Mouse (Mus musculus): Measurements from ENCODE around the gene Nfkbid. TPM values are rescaled to one million over a fixed set of nuclear protein-coding genes. Genes with fewer than 3 reads are reported as not detected.

Nfkbid gene
- polyA plus RNA-seq (2015; fragmentation: Nextera tagmentation; extraction: Ambion mirVana), result 1.8 and 2.5 TPM in 2 replicates

DNA sequence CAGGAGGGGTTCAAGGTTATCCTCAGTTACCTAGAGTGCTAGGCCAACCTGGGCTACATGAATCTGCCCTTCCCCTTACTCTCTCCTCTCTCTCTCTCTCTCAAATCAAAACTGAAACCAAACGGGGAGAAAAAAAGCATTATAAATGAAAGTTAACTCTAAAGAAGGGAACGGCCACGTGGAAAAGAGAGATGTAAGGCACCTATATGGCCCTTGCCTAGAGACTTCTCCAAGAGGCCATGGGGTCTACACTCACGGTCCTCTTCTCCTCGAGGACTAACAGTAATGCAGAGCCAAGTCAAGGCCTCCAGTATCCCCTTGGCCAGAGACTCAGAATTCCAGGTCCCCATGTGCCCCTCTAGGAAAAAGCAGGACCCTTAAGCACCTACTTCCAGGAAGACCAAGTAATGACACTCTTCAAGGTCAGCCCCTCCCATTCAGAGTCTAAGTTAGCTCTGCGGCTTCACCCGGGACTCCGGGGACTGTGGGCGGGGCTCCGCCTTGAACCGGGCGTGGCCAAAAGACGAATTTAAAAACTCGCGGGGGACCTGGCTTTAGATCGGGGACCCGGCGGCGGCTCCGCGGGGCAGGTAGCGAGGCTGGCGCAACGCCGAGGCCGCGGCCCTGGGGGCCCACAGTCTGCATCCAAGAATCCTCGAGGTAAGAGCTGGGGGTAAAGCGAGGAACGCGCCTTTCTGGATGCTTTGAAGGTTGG, at the start of gene Nfkbid:
Gene Nfkbid, plus strand, starts transcription at position 558 of the 715 bp plus-strand sequence.
- peak within 1 kb of the TSS; percentile 69 for H3K9ac ChIP-seq
- H3K9me3 ChIP-seq, result 0 out of 2 replicates have a peak, but pooled peaks cover 2% of the 10 kb centered on the region
- H3K27me3 ChIP-seq, result peaks cover 11% of the 10 kb centered on the region
- H3K36me3 ChIP-seq, result peaks cover 13% of the 10 kb centered on the region
- H3K4me1 ChIP-seq, result peaks cover 19% of the 10 kb centered on the region
- peak within 1 kb of the TSS; percentile 48; the same call in 1 of the 2 replicates for H3K27ac ChIP-seq
- no peak for ATAC-seq (ENCODE audit: insufficient number of reproducible peaks, insufficient read depth, low FRiP score, low TSS enrichment, low read depth)
- WGBS, result 9% methylated on average over 31 of the region's 31 CpGs
- H3K4me2 ChIP-seq, result peak within 1 kb of the TSS; percentile 97
- H3K4me3 ChIP-seq, result peak within 1 kb of the TSS; percentile 64

GRCm38 (mm10) chr7:30373501-30373962, 48.0 kb upstream of the Nfkbid start:
- Histone ChIP-seq H3K27me3 (no peaks in the 10 kb centered on the region), H3K9me3 (no peaks in the 10 kb centered on the region), H3K4me1 (peaks cover 7% of the 10 kb centered on the region; the same call in 1 of the 2 replicates), H3K9ac (peak overlapping the region; percentile 71), H3K4me3 (peak overlapping the region; percentile 52), H3K27ac (peak overlapping the region; percentile 57; the same call in 1 of the 2 replicates), H3K36me3 (no peaks in the 10 kb centered on the region), H3K4me2 (peak overlapping the region; percentile 70)
- peak; percentile 99 for ATAC-seq (ENCODE audit: insufficient number of reproducible peaks, insufficient read depth, low FRiP score, low TSS enrichment, low read depth)
- under 1% methylated on average over 21 of the region's 21 CpGs for WGBS

GRCm38 (mm10) chr7:30380061-30380460, 41.5 kb upstream of the Nfkbid start:
- Histone ChIP-seq H3K4me2 (no peak overlapping the region), H3K27me3 (no peaks in the 10 kb centered on the region), H3K4me3 (no peak overlapping the region), H3K9me3 (no peaks in the 10 kb centered on the region), H3K9ac (no peak overlapping the region), H3K36me3 (no peaks in the 10 kb centered on the region), H3K27ac (no peak overlapping the region), H3K4me1 (no peaks in the 10 kb centered on the region)
- WGBS, result 63% methylated on average over 5 of the region's 5 CpGs
- no peak for ATAC-seq (ENCODE audit: insufficient number of reproducible peaks, insufficient read depth, low FRiP score, low TSS enrichment, low read depth)

GRCm38 (mm10) chr7:30384106-30384505, 37.4 kb upstream of the Nfkbid start:
- WGBS, result 79% methylated on average over 9 of the region's 9 CpGs
- H3K9me3 ChIP-seq, result no peaks in the 10 kb centered on the region
- H3K4me3 ChIP-seq, result no peak overlapping the region
- no peaks in the 10 kb centered on the region for H3K36me3 ChIP-seq
- H3K4me2 ChIP-seq, result no peak overlapping the region
- H3K4me1 ChIP-seq, result no peaks in the 10 kb centered on the region
- no peak for ATAC-seq (ENCODE audit: insufficient number of reproducible peaks, insufficient read depth, low FRiP score, low TSS enrichment, low read depth)
- no peak overlapping the region for H3K27ac ChIP-seq
- no peak overlapping the region for H3K9ac ChIP-seq
- no peaks in the 10 kb centered on the region for H3K27me3 ChIP-seq

GRCm38 (mm10) chr7:30392746-30393520, 28.6 kb upstream of the Nfkbid start:
- 68% methylated on average over 4 of the region's 4 CpGs for WGBS
- H3K4me1 ChIP-seq, result no peaks in the 10 kb centered on the region
- no peaks in the 10 kb centered on the region for H3K27me3 ChIP-seq
- no peak overlapping the region for H3K4me3 ChIP-seq
- H3K9me3 ChIP-seq, result no peaks in the 10 kb centered on the region
- no peak overlapping the region for H3K27ac ChIP-seq
- H3K4me2 ChIP-seq, result no peak overlapping the region
- ATAC-seq (ENCODE audit: insufficient number of reproducible peaks, insufficient read depth, low FRiP score, low TSS enrichment, low read depth), result no peak
- H3K36me3 ChIP-seq, result no peaks in the 10 kb centered on the region
- H3K9ac ChIP-seq, result no peak overlapping the region

DNA sequence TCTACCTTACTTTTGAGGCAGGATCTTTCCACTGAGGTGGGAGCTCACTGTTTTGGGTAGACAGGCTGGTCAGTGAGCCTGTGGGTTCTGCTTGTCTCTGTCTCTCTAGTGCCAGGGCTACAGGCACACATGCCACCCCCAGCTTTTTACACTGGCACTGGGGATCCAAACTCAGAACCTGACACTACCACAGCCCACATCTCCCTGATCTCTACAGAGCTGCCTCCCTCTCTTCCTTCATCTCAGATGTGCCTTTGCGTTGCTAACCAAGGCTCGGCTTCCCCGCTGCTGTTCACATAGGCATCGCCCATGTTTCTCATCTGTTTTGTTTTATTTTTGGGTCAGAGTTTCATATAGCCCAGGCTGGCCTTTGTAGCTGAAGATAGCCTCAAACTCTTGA, 27.9 kb upstream of the Nfkbid start:
- no peak overlapping the region for H3K4me2 ChIP-seq
- no peak for ATAC-seq (ENCODE audit: insufficient number of reproducible peaks, insufficient read depth, low FRiP score, low TSS enrichment, low read depth)
- peak overlapping the region; percentile 29; the same call in 1 of the 2 replicates for H3K27ac ChIP-seq
- H3K27me3 ChIP-seq, result no peaks in the 10 kb centered on the region
- WGBS, result 77% methylated on average over 4 of the region's 4 CpGs
- H3K4me3 ChIP-seq, result no peak overlapping the region
- H3K36me3 ChIP-seq, result no peaks in the 10 kb centered on the region
- H3K9ac ChIP-seq, result no peak overlapping the region
- no peaks in the 10 kb centered on the region for H3K9me3 ChIP-seq
- no peaks in the 10 kb centered on the region for H3K4me1 ChIP-seq

DNA sequence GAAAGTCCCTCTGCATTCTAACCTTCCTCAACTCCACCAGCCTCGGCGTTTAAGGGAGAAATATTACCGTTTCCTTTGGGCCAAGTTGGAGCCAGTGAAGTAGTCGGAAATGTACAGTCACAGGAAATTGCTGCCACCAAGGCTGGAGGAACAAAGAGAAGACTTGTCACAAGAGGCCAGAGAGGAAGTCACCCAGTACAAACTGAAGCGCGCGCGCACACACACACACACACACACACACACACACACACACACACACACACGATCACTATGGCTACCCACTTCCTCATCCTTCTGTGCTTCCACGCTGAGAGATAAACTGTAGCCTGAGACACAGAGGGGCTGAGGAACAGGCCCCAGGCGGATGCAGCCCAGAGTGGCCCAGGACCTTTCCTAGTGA, 27.2 kb upstream of the Nfkbid start:
- WGBS, result 33% methylated on average over 11 of the region's 11 CpGs
- 0 out of 2 replicates have a peak overlapping the region, but pooled peaks have one; percentile 29 for H3K27ac ChIP-seq
- no peak overlapping the region for H3K4me2 ChIP-seq
- ATAC-seq (ENCODE audit: insufficient number of reproducible peaks, insufficient read depth, low FRiP score, low TSS enrichment, low read depth), result no peak
- H3K4me3 ChIP-seq, result no peak overlapping the region
- no peaks in the 10 kb centered on the region for H3K36me3 ChIP-seq
- H3K9me3 ChIP-seq, result no peaks in the 10 kb centered on the region
- H3K27me3 ChIP-seq, result no peaks in the 10 kb centered on the region
- no peaks in the 10 kb centered on the region for H3K4me1 ChIP-seq
- no peak overlapping the region for H3K9ac ChIP-seq

- no peak for ATAC-seq (ENCODE audit: insufficient number of reproducible peaks, insufficient read depth, low FRiP score, low TSS enrichment, low read depth)
- WGBS, result 53% methylated on average over 2 of the region's 2 CpGs
- no peaks in the 10 kb centered on the region for H3K27me3 ChIP-seq
These were observed 26.7 kb upstream of the Nfkbid start for GRCm38 (mm10) chr7:30394871-30395270.

GRCm38 (mm10) chr7:30399671-30400070, 21.9 kb upstream of the Nfkbid start:
- Histone ChIP-seq H3K9me3 (no peaks in the 10 kb centered on the region), H3K27me3 (no peaks in the 10 kb centered on the region), H3K36me3 (no peaks in the 10 kb centered on the region), H3K4me3 (no peak overlapping the region), H3K27ac (no peak overlapping the region), H3K4me1 (no peaks in the 10 kb centered on the region), H3K9ac (no peak overlapping the region), H3K4me2 (no peak overlapping the region)
- WGBS, result 41% methylated on average over 7 of the region's 7 CpGs
- ATAC-seq (ENCODE audit: insufficient number of reproducible peaks, insufficient read depth, low FRiP score, low TSS enrichment, low read depth), result no peak

More at GRCm38 (mm10) chr7:30394871-30395270, 26.7 kb upstream of the Nfkbid start:
- no peak overlapping the region for H3K9ac ChIP-seq
- H3K36me3 ChIP-seq, result no peaks in the 10 kb centered on the region
- H3K4me2 ChIP-seq, result no peak overlapping the region
- no peaks in the 10 kb centered on the region for H3K9me3 ChIP-seq
- H3K4me3 ChIP-seq, result no peak overlapping the region
- H3K27ac ChIP-seq, result no peak overlapping the region
- no peaks in the 10 kb centered on the region for H3K4me1 ChIP-seq

GRCm38 (mm10) chr7:30402343-30402742, 19.2 kb upstream of the Nfkbid start:
- Histone ChIP-seq H3K27me3 (no peaks in the 10 kb centered on the region), H3K4me2 (no peak overlapping the region), H3K36me3 (no peaks in the 10 kb centered on the region), H3K4me1 (no peaks in the 10 kb centered on the region), H3K9me3 (peaks cover 6% of the 10 kb centered on the region; the same call in 1 of the 2 replicates), H3K4me3 (no peak overlapping the region), H3K27ac (no peak overlapping the region), H3K9ac (no peak overlapping the region)
- no peak for ATAC-seq (ENCODE audit: insufficient number of reproducible peaks, insufficient read depth, low FRiP score, low TSS enrichment, low read depth)
- 69% methylated on average over 4 of the region's 4 CpGs for WGBS

DNA sequence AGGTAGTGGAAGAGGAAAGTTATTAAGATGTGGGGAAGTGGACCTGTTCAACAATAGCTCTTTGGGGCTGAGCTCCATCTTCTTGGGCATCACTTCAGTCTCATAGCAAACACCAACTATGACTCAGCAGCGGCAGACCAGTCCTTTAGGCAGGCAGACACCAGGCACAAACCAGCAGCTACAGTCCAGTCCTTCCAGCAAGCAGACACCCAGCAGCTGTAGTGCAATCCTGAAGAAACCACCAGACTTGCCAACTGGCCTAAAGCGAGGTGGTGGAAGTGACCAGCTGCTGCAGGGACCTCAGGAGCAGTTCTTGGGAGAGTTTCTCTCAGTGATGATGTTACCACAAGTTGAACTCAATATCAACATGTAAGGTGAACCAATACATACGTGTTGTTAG, 12.9 kb upstream of the Nfkbid start:
- H3K36me3 ChIP-seq, result no peaks in the 10 kb centered on the region
- H3K9ac ChIP-seq, result no peak overlapping the region
- peaks cover 6% of the 10 kb centered on the region; the same call in 1 of the 2 replicates for H3K9me3 ChIP-seq
- H3K27ac ChIP-seq, result no peak overlapping the region
- H3K27me3 ChIP-seq, result 0 out of 2 replicates have a peak, but pooled peaks cover 6% of the 10 kb centered on the region
- WGBS, result 84% methylated on average over 3 of the region's 3 CpGs
- no peak overlapping the region for H3K4me2 ChIP-seq
- no peak for ATAC-seq (ENCODE audit: insufficient number of reproducible peaks, insufficient read depth, low FRiP score, low TSS enrichment, low read depth)
- no peak overlapping the region for H3K4me3 ChIP-seq
- no peaks in the 10 kb centered on the region for H3K4me1 ChIP-seq

Data from embryonic facial prominence, embryonic 13.5 days (tissue).